Mouse (Mus musculus) kidney, postnatal 4 days (tissue): ENCODE measurements at regions not wholly inside any gene's neighbourhood (a gene's known extent, or its start where the extent isn't known, plus 50 kb on each side); places are given as distances from the start of the nearest gene placed in this dataset.
A peak's percentile ranks its signal among the peaks of the same experiment; 100 is the strongest.

ENCODE experiments used
- DNase-seq, 2 experiments: peaks; one replicate each; pipeline ENCODE4 v3.0.0; 2021; ENCODE audit warnings: mixed read lengths in 2 of 2

GRCm38 (mm10) chr6:49641256-49641655 lies 181.3 kb upstream of the Npy start:
- DNase-seq, result no peak

DNA sequence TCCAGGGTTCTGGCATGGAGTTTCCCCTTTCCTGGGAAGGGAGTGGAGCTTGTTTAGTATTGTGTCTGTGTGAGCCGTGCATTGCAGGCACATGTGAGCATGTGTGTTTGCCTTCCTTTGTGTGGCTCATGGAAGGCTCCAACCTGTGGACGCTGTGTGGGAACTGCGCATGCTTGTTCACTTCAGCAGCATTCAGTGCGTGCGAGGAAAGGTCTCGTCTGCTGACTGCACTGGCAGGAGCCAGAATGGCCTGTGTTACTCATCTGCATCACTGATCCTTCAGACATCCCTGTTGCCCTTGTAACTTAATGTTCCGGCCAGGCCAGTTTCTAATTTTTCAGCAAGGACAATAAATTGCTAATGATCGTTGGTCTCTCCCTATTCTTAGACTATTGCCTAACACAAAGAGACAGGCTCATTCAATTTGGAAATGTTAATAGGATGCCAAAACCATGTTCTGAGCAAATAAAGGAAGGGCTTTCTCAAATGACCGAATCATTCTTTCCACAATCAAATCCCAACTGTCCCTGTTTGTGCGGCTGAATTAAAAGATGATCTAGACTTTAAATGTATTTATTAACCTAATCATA lies 167.9 kb upstream of the Npy start:
- DNase-seq, result peak in 1 of 2 experiments; percentile 13

DNA sequence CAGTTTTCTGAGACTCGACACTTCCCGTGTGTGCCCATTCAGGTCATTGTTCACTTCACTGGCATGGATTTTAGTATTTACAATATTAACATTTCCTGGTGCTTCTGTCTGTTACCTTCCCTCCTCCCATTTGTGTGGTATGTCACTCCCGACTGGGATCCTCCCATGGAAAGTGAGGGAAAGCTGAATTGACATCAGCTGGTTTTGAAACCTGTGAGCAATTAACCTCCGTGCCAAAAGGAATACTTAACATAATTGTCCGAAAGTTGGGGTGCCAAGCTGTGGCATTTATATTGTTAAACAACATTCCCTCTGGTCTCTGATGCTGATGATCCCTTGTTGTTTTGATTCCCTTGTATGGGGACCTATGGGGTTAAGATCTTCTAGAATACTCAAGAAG lies 167.3 kb upstream of the Npy start:
- DNase-seq, result no peak

- peak; percentile 16 to 30 for DNase-seq
Measured at GRCm38 (mm10) chr6:49656359-49657280, 165.9 kb upstream of the Npy start.

DNA sequence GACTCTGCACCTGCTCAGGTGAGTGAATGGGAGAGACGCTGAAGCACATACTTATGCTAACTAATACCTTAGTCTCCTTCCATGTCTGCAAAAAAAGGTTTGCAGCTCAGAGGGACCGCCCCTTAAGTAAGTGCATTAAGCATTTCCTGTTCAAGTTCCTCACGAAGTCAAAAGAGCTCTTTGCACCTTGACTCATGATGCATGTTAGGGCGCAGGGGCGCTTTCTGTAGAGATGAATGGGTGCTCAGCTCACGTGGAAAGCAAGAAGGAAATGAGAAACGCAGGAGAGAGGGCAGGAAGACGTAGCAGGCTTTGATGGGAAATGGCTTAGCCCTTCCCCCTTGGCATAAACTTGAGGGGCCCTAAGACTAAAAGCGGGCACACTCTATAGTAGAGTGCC lies 164.5 kb upstream of the Npy start:
- no peak for DNase-seq

GRCm38 (mm10) chr6:49670991-49671390 lies 151.5 kb upstream of the Npy start:
- no peak for DNase-seq

GRCm38 (mm10) chr6:49671912-49672311 lies 150.6 kb upstream of the Npy start:
- DNase-seq, result no peak

DNA sequence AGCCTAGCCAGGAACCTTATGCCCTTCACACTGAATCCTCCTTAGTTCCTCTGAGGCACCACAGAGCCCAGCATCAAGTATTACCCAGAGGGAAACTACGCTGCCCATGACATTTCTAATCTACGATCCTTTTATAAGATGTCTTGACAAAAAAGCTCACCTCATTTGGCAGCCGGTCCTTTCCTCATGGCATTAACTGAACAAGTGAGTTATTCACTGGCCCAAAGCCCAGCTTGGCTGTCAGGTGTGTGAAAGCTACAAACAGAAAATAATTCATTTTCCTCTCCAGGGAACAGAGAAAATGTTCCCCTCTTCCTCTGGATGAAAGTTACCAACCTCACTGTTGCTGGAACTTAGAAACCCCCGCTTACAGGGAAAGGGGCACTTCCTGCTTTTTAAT lies 135.7 kb upstream of the Npy start:
- no peak for DNase-seq

DNA sequence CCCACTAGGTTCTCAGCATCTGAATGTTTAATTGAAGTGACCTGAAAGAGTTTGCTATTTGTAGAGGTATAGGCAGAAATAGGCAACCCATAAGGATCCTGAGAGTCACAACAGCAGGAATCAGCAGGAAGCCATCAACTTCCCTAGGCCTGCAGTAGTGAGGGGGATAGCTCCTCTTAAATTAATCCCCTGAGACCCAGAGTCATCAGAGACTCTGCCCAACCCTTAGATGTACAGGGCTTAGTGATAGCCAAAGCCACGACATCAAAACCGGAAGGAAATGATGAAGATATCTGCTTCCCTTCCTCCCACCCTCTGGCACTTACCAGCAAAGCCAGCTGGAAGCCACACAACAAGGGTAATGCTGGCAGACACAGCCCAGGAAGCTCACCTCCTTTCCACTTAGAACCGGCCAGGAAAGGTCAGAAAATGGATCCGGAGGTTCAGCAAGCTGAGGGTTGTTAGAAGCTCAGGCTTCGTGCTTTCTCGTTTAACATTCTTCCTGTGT lies 130.4 kb upstream of the Npy start:
- DNase-seq, result peak; percentile 25 to 28

- no peak for DNase-seq
Measured at GRCm38 (mm10) chr6:49694851-49695250, 127.7 kb upstream of the Npy start.

GRCm38 (mm10) chr6:49696990-49697389 lies 125.5 kb upstream of the Npy start:
- DNase-seq, result no peak

DNA sequence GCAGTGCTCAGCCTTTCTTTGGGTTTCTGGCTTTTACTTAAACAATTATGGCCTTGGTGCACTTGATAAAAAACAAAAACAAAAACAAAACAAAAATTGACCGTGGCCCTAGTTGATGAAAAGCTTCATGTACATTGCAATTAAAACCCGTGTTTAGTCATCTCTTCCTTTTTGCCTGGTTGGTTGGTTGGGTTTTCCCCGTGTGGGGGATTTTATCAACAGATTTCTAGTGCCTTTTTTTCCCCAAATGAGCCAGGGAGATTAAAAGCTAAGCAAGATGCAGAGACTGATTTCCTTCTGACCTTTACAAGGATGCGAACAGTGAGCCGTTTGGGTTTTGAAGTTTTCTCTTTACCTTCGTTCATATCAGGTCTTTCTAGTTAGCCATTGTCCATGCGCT lies 121.1 kb upstream of the Npy start:
- DNase-seq, result no peak

GRCm38 (mm10) chr6:49712980-49713379 lies 109.5 kb upstream of the Npy start:
- DNase-seq, result peak; percentile 7 to 15

- DNase-seq, result peak; percentile 14 to 45
Measured at GRCm38 (mm10) chr6:49716520-49716919, 106.0 kb upstream of the Npy start.

- DNase-seq, result no peak
Measured at GRCm38 (mm10) chr6:49716945-49717344, 105.6 kb upstream of the Npy start.

- no peak for DNase-seq
Measured at GRCm38 (mm10) chr6:49733191-49733590, 89.3 kb upstream of the Npy start.

- DNase-seq, result peak; percentile 23 to 44
Measured at GRCm38 (mm10) chr6:49743157-49743556, 79.4 kb upstream of the Npy start.

GRCm38 (mm10) chr6:49745301-49745700 lies 77.2 kb upstream of the Npy start:
- no peak for DNase-seq

- no peak for DNase-seq
Measured at GRCm38 (mm10) chr6:49750544-49750943, 72.0 kb upstream of the Npy start.

DNA sequence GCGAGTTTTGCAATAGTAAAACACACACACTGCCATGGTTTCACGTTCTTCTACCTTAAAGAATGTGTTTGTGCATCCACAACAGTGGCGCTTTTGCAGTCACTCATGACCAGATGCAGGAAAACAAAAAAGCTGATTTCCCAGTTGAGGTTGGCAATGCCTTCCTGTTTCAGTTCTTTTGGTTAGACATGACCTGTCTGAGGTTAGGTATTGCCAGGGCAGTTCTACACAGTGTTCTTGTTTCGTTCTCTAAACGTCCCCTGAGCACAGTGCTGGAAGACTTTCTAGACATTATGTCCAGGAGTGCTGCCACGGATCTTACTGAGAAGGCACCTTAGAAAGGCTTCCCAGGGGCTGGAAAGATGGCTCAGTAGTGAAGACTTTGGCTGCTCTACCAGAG lies 62.9 kb upstream of the Npy start:
- no peak for DNase-seq

DNA sequence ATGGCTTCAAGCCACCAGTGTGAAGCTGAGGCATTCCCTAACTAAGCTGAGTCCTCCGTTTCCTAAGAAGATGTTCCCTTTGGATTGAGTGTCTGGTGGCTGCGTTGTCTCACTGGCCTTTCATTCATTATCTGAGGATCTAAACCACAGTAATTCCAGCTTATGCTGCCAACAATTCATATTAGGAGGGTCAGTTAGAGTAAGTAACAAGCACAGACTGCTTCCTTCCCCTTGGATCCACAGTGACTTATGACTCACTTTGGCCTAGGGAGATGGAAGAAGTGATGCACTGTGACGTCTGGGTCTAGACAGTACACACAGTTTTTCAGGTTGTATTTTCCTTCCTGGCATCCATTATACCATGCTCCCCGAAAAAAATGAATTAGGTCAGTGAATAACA lies 57.8 kb upstream of the Npy start:
- no peak for DNase-seq

GRCm38 (mm10) chr6:49769904-49770720 lies 52.4 kb upstream of the Npy start:
- no peak for DNase-seq
